Mouse (Mus musculus): ENCODE data around the gene P2ry10. TPM values are rescaled to one million over a fixed set of nuclear protein-coding genes. Genes with fewer than 3 reads are reported as not detected.

Gene P2ry10
- polyA plus RNA-seq, 1 experiment from 2014 or later = 0.38 TPM

DNA sequence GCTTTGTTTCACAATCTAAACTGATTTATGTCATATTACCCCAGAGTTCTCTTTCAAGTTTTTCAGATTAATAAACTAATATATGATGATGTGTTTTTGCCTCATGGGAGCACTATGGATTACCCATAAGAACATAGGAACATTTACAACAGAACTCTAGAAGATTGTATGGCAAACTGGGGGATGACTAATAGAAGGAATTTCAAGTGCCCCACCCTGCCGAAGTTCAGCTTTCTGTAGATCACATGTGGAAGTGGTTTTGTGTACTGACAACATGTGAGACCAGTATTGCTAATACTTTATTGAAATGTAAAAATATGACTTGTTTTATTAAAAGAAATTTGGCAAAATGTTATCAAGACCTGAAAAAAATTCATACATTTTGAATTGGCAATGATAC lies 28.7 kb downstream of the P2ry10 start:
- 76% methylated on average over 1 of the region's 1 CpGs for WGBS

DNA sequence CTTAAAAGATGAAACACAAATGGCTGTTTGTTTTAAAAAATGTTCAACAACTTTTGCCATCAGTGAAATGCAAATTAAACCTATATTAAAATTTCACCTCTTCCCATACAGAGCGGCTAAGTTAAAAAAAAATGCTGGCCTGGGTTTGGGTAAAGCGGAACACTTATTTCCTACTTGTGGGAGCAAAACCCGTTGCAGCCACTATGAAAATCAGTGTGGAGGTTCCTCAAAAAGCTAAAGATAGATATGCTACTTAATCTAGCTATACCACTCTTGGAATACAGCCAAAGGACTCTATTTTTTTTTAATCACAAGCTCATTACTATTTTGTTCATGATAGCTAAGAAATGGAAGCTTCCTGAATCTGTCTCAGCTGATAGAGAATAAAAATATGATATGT lies 54.9 kb downstream of the P2ry10 start:
- Histone ChIP-seq H3K4me3 (ENCODE audit: low read length) (no peak overlapping the region), H3K27me3 (ENCODE audit: control insufficient read depth, insufficient read depth, low read depth, low read length) (no peaks in the 10 kb centered on the region), H3K27ac (ENCODE audit: low read length) (no peak overlapping the region), H3K36me3 (ENCODE audit: control insufficient read depth, insufficient read depth, low read length) (no peaks in the 10 kb centered on the region), H3K9ac (ENCODE audit: low read length) (no peak overlapping the region), H3K4me1 (replicated peaks; ENCODE audit: control insufficient read depth, insufficient read depth, low read length) (no peaks in the 10 kb centered on the region), H3K4me2 (ENCODE audit: low read depth, low read length) (no peak overlapping the region), H3K9me3 (ENCODE audit: control insufficient read depth, low read length) (no peaks in the 10 kb centered on the region)
- ATAC-seq (ENCODE audit: low read depth) = no peak
- WGBS = 60% methylated on average over 3 of the region's 3 CpGs

More for the DNA sequence above, 28.7 kb downstream of the P2ry10 start:
- Histone ChIP-seq H3K9ac (ENCODE audit: low read length) (no peak overlapping the region), H3K4me3 (ENCODE audit: low read length) (no peak overlapping the region), H3K4me2 (ENCODE audit: low read depth, low read length) (no peak overlapping the region), H3K27ac (ENCODE audit: low read length) (no peak overlapping the region), H3K4me1 (replicated peaks; ENCODE audit: control insufficient read depth, insufficient read depth, low read length) (no peaks in the 10 kb centered on the region), H3K9me3 (ENCODE audit: control insufficient read depth, low read length) (no peaks in the 10 kb centered on the region), H3K36me3 (ENCODE audit: control insufficient read depth, insufficient read depth, low read length) (no peaks in the 10 kb centered on the region), H3K27me3 (ENCODE audit: control insufficient read depth, insufficient read depth, low read depth, low read length) (no peaks in the 10 kb centered on the region)
- no peak for ATAC-seq (ENCODE audit: low read depth)

- Histone ChIP-seq H3K9ac (ENCODE audit: low read length) (no peak overlapping the region), H3K27me3 (ENCODE audit: control insufficient read depth, insufficient read depth, low read depth, low read length) (no peaks in the 10 kb centered on the region), H3K4me2 (ENCODE audit: low read depth, low read length) (no peak overlapping the region), H3K4me3 (ENCODE audit: low read length) (no peak overlapping the region), H3K36me3 (ENCODE audit: control insufficient read depth, insufficient read depth, low read length) (no peaks in the 10 kb centered on the region), H3K27ac (ENCODE audit: low read length) (no peak overlapping the region), H3K4me1 (replicated peaks; ENCODE audit: control insufficient read depth, insufficient read depth, low read length) (no peaks in the 10 kb centered on the region), H3K9me3 (ENCODE audit: control insufficient read depth, low read length) (no peaks in the 10 kb centered on the region)
- WGBS = 58% methylated on average over 2 of the region's 2 CpGs
- ATAC-seq (ENCODE audit: low read depth) = no peak
These were observed 55.6 kb downstream of the P2ry10 start for GRCm38 (mm10) chrX:107143930-107144329.

DNA sequence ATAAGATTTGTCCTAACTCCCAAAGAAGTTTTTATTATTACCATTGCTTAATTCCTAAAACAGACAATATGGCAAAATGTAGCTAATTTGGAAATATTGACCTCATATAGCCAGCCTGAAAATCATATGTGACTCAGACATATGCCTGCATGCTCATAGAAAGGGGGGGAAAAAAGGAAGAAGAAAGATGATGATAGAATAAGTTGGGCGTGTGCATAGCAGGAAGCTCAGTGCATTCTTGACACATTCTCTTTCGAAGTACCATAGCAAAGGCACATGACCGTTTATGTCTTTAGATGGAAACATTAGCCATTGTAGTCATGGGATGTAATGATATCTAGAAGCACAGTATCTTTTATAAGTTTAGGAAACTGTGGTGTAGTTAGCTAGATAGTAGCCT lies 60.4 kb downstream of the P2ry10 start, which contains the start of gene P2ry10b:
Gene P2ry10b (plus strand): TSS at position 247 of the 400 bp plus-strand sequence.
- Histone ChIP-seq H3K9me3 (ENCODE audit: control insufficient read depth, low read length) (no peaks in the 10 kb centered on the region), H3K36me3 (ENCODE audit: control insufficient read depth, insufficient read depth, low read length) (no peaks in the 10 kb centered on the region), H3K4me2 (ENCODE audit: low read depth, low read length) (no peak within 1 kb of the TSS), H3K4me1 (replicated peaks; ENCODE audit: control insufficient read depth, insufficient read depth, low read length) (no peaks in the 10 kb centered on the region), H3K4me3 (ENCODE audit: low read length) (no peak within 1 kb of the TSS), H3K9ac (ENCODE audit: low read length) (no peak within 1 kb of the TSS), H3K27ac (ENCODE audit: low read length) (no peak within 1 kb of the TSS), H3K27me3 (ENCODE audit: control insufficient read depth, insufficient read depth, low read depth, low read length) (no peaks in the 10 kb centered on the region)
- ATAC-seq (ENCODE audit: low read depth) = no peak
- 85% methylated on average over 3 of the region's 3 CpGs for WGBS

GRCm38 (mm10) chrX:107149391-107149993 lies 61.2 kb downstream of the P2ry10 start:
- Histone ChIP-seq H3K9ac (ENCODE audit: low read length) (no peak overlapping the region), H3K9me3 (ENCODE audit: control insufficient read depth, low read length) (no peaks in the 10 kb centered on the region), H3K4me1 (replicated peaks; ENCODE audit: control insufficient read depth, insufficient read depth, low read length) (no peaks in the 10 kb centered on the region), H3K27ac (ENCODE audit: low read length) (no peak overlapping the region), H3K4me3 (ENCODE audit: low read length) (no peak overlapping the region), H3K4me2 (ENCODE audit: low read depth, low read length) (no peak overlapping the region), H3K36me3 (ENCODE audit: control insufficient read depth, insufficient read depth, low read length) (no peaks in the 10 kb centered on the region), H3K27me3 (ENCODE audit: control insufficient read depth, insufficient read depth, low read depth, low read length) (no peaks in the 10 kb centered on the region)
- no peak for ATAC-seq (ENCODE audit: low read depth)
- WGBS = 52% methylated on average over 4 of the region's 4 CpGs

GRCm38 (mm10) chrX:107150027-107150426 lies 61.7 kb downstream of the P2ry10 start:
- ATAC-seq (ENCODE audit: low read depth) = no peak
- no peaks in the 10 kb centered on the region for H3K9me3 ChIP-seq (ENCODE audit: control insufficient read depth, low read length)
- no peaks in the 10 kb centered on the region for H3K27me3 ChIP-seq (ENCODE audit: control insufficient read depth, insufficient read depth, low read depth, low read length)
- H3K36me3 ChIP-seq (ENCODE audit: control insufficient read depth, insufficient read depth, low read length) = no peaks in the 10 kb centered on the region
- H3K4me1 ChIP-seq (replicated peaks; ENCODE audit: control insufficient read depth, insufficient read depth, low read length) = no peaks in the 10 kb centered on the region
- H3K9ac ChIP-seq (ENCODE audit: low read length) = no peak overlapping the region
- no peak overlapping the region for H3K4me3 ChIP-seq (ENCODE audit: low read length)
- 45% methylated on average over 5 of the region's 5 CpGs for WGBS
- H3K27ac ChIP-seq (ENCODE audit: low read length) = no peak overlapping the region
- H3K4me2 ChIP-seq (ENCODE audit: low read depth, low read length) = no peak overlapping the region

- peak overlapping the region; percentile 10; the same call in 1 of the 2 replicates for H3K4me3 ChIP-seq (ENCODE audit: low read length)
- no peak overlapping the region for H3K9ac ChIP-seq (ENCODE audit: low read length)
- H3K4me1 ChIP-seq (replicated peaks; ENCODE audit: control insufficient read depth, insufficient read depth, low read length) = no peaks in the 10 kb centered on the region
- H3K9me3 ChIP-seq (ENCODE audit: control insufficient read depth, low read length) = no peaks in the 10 kb centered on the region
- peak; percentile 62; the same call in 1 of the 2 replicates for ATAC-seq (ENCODE audit: low read depth)
- H3K27me3 ChIP-seq (ENCODE audit: control insufficient read depth, insufficient read depth, low read depth, low read length) = no peaks in the 10 kb centered on the region
- H3K27ac ChIP-seq (ENCODE audit: low read length) = peak overlapping the region; percentile 31; the same call in 1 of the 2 replicates
- 44% methylated on average over 4 of the region's 4 CpGs for WGBS
- H3K4me2 ChIP-seq (ENCODE audit: low read depth, low read length) = peak overlapping the region; percentile 31; the same call in 1 of the 2 replicates
- no peaks in the 10 kb centered on the region for H3K36me3 ChIP-seq (ENCODE audit: control insufficient read depth, insufficient read depth, low read length)
These were observed 62.6 kb downstream of the P2ry10 start for GRCm38 (mm10) chrX:107150752-107151515.

Other genes with a start within 250 kb of the P2ry10 start
- gene Rtl3, start 247.8 kb upstream of the P2ry10 start, polyA plus RNA-seq (2015; fragmentation: Nextera tagmentation; extraction: Ambion mirVana) = 14.3 and 14.8 TPM in 2 replicates
- 19.3 and 22.3 TPM in 2 replicates for gene Lpar4, start 167.9 kb upstream of the P2ry10 start, polyA plus RNA-seq (2015; fragmentation: Nextera tagmentation; extraction: Ambion mirVana)
- gene P2ry10b, start 60.4 kb downstream of the P2ry10 start, polyA plus RNA-seq (2015; fragmentation: Nextera tagmentation; extraction: Ambion mirVana) = 0.94 and 0.95 TPM in 2 replicates
- gene Gpr174, start 167.4 kb downstream of the P2ry10 start, polyA plus RNA-seq (2015; fragmentation: Nextera tagmentation; extraction: Ambion mirVana) = 0.09 and 0.15 TPM in 2 replicates

Data from lung, embryonic 16.5 days (tissue).